Mouse (Mus musculus) G1E (cell line): Measurements from ENCODE around the gene Zfp536.

ENCODE experiments used
- CTCF ChIP-seq: IDR thresholded peaks from 2 replicates; pipeline ENCODE4 v1.5.1; 2012; ENCODE audit warnings: low read depth, low read length, inconsistent platforms, mixed read lengths
- GATA2 ChIP-seq: IDR thresholded peaks from 2 replicates; pipeline ENCODE4 v1.6.1; 2012; ENCODE audit warnings: low read depth, low read length, inconsistent platforms, borderline replicate concordance
- POLR2AphosphoS5 ChIP-seq: IDR thresholded peaks from 2 replicates; pipeline ENCODE4 v1.6.1; 2012; ENCODE audit warnings: low read depth, low read length, inconsistent platforms; ENCODE audit not compliant: insufficient replicate concordance

- TF ChIP-seq CTCF (no peak), POLR2AphosphoS5 (no peak), GATA2 (no peak)
Measured at GRCm38 (mm10) chr7:37496491-37496890, 276.9 kb downstream of the Zfp536 start.
